Mouse (Mus musculus) CD8-positive naive resting alpha-beta T cell, adult 2 months (primary cell): ENCODE data around the gene Dlec1.

Experiments
- DNase-seq, 2 experiments: peaks; one replicate each; pipeline ENCODE4 v3.0.0; 2022; ENCODE audit warnings: low read depth in 2 of 2, low spot score in 2 of 2

Gene Dlec1

DNA sequence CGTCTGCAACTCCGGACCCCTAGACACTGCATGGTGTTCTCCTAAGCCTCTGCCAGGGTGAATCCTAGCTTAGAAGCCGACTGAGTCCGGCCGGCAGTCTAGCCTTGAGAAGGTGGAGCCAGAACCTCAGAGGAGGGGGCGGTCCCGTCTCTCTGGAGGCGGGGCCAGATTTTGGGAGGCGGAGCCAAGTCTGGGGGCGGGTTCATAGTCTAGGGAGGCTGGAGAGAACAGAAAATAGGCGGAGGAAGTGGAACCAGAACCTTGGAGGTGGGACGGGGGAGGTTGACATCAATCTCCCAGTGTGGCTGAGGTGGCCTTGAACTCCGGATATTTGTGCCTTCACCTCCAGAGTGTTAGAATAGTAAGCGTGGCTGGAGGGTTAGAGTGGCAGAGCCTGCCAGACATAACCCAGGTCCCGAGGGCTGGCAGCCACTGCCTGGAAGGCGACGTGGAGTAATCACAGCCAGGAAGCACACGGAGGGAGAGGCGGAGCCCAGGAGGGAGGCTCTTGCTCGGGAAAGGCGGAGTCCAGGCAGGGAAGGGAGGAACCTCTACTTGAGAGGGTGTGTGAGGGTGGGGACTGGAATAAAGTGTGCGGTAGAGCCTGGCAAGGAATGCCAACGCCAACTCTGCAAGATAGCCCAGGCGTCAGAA, 14.0 kb upstream of the Dlec1 start:
- DNase-seq, result peak in 1 of 2 experiments; percentile 46

DNA sequence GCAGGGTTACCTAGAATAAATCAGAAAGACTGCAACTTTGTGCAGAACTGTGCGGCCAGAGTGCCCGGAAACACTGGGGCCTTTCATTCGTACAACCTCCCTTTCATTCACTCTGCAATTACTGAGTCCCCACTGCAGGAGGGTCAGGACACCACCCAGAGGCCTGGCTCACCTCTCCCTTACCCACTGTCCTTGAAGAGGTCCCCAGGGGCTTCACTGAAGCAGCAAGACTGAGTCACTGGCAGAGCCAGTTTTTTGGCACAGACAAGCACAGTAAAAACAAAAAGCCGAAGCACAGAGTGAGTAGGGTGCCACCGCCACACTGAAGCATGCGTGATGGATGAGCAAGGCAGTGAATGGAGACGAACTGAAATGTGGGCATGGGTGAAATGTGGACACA, 12.8 kb upstream of the Dlec1 start:
- no peak for DNase-seq

DNA sequence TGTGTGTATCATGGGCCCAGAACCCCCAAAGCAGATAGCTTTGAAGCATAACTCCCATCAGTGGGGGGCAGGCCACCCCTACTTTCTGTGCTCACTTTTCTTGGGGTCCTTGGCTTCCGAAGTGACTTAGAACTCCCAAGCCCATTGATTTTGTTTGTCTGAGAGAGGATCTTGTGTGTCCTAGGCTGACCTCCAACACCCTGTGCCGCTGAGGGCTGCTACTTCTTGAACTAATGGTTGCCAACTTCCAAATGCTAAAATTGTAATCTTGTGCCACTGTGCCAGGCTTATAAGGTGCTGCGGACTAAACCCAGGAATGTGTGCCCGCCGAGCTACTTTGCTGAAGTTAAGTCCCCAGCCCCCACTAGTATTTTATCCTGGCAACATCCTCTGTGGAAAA, 11.8 kb upstream of the Dlec1 start:
- DNase-seq, result no peak

DNA sequence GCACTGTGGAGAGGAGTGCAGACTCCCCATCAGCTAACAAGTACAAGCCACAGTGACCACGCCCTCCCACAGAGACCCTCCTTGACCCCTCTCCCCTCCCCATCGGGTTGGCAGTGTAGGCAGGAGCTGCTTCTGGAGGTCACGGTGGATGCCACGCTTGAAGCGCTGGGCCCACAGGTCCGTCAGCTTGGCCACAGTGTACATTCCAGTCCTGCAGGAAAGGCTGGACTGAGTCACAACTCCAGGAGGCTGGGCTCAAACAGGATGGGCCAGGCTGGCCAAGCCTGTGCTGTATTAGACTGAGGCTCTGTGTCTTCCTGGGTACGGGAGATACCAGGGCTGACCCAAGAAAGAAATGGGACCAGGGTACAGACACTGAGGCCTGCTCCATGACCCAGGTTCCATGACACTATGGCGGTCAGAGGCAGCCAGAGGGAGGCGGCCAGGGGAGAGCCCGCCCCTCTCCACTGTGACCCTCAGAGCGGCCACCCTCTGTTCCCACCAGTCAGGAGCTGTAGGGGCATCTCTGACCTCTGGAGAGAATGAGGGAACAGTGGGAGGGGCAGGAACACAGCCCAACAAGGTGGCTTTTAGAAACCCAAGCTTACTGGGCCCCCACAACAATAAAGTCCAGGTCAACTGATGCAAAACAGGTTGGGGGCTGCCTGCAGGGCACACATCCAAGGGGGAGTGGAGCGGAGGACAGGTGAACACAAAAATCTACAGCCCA, 10.5 kb upstream of the Dlec1 start:
- no peak for DNase-seq

DNA sequence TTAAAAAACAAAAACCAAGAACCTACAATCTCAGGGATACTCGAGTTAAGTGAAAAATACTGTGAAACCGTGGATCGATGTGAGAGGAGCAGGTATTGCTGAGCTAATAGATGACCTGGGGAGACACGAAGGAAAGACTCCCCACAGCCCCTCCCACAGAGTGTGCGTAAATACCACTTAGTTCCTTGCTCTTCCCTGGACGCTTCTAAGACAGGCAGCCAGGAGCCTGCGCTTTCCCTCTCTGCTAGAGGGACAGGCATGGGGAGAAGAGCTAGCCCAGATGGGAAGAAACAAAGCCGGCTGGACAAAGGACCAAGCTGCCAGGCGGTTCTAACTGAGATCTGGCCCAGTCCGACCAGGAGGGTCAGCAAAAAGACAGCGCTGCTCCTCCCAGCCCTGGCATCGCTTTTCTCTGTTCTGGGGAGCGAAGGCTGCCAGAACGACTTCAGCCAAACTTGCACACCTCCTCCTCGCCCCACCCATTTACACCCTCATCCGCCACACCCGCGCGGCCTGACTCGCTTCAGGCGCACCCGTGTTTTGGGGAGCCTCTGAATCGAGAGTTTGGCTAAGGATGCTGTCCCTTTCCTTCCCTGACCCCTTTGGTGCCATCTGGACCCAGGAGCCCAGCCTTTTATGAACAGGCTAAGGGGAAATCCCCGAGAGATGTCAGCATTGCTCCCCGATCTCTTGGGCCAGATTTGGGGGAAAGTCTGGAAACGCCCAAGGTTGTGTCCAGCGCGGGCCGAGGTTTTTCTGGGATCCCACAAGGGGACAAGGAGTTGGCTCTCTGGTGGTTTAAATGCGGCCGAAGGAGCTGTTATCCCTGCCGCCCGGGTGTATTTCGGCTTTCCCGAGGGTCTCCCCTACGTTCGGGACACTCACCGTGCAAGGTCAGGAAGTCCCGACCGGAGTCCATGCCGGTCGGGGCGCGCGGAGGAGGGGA, 9.5 kb upstream of the Dlec1 start:
- DNase-seq, result no peak

DNA sequence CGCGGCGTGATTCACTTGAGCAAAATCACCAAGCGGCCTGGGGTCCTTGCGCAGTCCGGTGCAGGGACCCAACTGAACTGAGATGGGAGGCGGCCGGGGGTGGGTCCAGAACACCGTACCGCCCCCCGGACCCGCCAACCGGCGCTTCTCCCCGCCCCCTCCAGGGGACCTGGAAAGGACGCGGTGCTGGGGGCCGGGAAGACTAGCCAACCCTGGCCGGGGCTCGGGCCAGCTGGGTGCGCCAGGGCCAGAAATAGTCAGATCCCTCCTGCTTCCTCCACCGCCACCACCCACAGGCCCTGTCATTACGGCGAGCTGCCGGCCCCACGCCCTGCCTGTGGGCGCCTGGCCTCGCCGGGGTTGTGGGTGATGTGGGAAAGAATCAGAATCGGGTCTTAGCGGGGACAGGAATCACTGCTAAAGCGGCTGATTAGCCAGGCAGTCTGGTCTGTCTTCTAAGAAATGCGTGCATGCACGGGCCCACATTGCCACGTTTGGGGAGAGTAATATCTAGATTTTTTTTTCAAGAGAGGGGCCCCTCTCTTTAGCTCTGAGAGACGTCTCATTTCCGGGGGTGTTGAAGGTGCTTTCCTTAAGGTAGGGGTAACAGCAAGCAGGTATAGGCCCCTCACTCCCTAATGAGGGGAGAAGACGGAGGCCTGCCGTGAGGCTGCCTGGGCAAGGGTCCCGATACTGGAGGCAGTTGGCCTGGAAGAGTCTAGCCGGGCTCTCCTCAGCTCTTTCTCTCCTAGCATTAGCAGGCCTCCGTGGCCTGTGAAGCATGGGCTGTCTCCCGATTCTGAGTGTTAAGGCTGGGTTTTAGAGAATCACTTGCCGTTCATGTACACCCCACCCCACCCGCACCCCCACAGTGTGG, 8.6 kb upstream of the Dlec1 start, which contains the start of gene Plcd1:
Plcd1 (minus strand) TSS at position 84 of the 877 bp plus-strand sequence.
- no peak for DNase-seq

DNA sequence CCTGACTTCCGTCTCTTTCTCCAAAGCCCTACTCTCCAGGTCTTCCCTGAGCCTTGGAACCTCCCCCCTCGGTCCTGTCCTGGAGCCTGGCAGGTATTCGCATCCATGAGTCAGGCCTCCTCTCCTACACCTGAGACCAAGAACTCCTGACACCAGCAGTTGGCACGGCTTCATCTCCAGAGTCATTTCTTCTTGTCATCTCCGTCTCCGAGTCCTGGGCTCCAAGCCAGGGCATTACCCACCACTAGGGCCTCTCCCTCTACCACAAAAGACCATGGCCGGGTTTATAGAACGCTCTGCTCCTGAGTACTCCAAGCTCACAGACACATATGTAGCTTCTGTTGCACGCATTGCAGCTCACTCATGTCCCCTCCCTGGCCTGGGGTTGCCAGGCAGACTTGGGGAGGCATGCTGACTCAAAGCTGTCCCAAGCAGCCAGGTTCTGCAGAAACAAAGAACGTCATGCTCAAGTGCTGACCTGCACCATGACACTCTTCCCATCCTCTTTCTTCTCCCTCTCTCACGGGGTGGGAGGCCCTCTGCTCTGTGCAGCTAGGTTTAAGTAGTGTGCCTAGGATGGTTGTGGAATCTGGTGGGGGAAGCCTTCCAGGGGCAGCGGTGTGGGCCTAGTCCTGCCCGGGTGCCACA, 7.7 kb upstream of the Dlec1 start:
- DNase-seq, result no peak

DNA sequence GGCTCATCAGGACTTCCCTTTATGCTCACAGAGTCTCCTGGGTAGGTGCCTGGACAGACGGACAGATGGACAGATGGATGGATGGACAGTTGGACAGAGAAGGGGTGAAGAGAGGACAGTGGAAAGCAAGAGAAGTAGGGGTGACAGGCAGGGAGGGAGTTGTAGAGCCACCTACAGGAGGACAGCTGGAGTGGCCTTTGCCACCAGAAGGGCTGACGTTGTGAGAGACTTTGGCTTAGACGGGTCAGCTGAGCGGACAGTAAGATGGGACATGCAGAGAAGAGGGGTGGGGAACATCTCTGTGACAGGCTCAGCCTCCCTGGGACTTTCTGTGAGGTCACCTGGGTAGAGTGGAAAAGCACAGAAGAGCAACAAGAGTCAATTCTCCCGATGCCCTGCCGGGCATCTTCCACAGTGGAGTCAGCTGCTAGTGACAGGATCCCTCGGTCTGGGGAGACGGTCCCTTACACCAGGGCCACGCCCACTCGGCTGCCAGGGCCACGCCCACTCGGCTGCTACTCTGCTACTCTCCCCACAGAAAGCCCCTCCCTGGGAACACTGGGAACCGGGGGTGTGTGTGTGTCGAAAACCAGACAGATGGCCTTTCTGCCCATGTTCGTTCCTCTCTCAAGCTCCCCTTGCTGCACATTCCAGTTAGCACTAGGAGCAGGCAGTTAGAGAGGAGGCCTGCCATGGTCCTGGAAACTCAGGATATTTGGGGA, 1.9 kb upstream of the Dlec1 start:
- no peak for DNase-seq

DNA sequence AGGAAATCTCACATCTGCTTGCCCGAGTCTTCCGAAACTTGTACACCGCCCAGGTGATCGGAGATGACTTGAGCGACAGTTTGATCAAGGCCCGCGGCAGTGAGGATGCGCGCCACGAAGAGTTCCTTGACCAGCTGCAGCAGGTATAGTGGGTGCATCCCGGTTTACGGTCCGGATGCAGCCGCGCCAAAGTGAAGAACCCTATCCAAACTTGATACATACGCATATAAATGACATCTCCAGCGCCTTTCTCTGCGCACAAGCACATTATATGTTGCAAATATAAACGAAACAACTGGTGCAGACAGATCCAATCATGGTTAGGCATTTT, 470 bp downstream of the Dlec1 start:
- peak in 1 of 2 experiments; percentile 17 for DNase-seq

DNA sequence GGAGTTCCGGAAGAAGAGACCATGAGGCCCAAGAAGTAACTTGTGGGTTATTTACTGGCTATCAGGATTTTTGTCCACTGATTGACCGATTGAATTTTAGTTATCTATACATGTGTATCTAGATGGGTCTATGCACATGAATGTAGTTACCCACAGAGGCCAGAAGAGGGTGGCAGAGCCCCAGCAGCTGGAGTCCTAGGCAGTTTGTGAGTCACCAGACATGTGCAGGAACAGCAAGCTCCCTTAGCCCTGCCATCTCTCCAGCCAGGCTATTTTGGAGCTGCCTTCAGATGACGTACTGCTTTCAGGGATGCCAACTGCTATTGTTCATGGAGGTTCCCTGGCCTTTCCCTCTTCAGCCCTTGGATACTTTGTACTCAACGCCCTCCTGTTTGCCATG, 5.3 kb downstream of the Dlec1 start:
- DNase-seq, result no peak

DNA sequence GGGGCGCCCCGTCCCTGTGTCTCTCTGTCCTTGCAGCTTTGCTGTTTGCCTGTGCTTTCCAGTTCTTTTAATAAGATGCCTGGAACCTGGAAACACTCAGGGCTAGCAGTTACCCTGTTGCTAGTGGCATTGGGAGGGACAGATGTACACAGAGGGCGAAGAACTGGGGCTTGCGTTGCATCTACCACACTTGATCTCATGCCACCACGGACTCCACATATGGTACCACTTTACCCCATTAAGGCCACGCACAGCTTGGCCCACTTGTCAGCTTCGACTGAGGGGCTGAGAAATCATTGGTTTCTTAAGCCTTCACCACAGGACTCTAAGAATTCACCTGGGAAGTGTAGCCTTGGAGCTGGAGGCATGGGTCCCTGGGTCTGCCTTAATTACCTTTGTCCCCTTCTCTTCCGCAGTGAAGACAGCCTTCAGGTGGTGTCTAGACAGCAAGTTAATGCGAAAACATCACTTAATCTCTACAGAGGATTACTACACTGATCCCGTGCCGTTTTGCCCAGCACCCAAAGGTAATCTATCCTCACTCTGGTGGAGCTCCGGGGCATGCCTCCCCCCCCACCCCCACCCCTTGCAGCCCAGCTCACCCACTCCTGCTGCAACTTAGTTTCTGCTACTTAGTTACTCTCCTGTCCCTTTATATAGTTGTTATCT, 7.5 kb downstream of the Dlec1 start:
- DNase-seq, result no peak

DNA sequence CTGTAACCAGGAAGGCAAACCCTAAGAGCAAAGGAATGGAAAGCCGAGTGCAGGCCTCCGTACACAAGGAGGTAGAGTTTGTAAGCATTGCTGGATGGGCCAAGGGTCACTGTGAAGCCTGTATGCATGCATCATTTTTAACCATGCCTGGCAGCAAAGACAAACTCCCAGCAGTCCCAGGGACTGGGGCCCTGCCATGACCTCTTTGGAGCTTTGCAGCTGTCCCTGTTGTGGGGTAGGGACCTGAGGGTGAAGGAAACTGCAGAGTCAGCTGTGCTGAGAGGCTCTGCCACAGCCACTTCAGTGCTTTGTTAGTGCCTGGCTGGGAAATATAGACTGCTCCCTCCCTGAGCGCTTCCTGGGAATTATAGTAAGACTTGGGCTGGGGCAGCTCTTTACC, 8.4 kb downstream of the Dlec1 start:
- DNase-seq, result no peak

DNA sequence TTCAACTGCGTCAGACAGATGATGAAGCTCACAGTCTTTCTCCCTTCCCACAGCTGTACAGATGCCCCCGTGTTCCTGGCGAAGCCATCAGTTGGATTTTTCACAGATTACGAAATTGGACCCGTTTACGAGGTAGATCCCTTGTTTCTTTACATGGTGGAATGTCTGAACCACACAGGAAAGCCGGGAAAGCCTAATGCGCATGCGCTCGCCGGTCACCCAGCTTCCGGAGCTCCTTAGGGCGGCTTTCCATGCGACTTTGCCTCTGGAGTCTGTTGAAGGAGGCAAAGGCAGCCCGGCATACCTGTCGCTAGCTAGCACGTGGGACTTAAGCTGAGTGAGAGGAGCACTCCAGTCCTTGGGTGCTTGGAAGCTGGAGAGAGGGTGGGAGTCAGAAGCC, 12.6 kb downstream of the Dlec1 start:
- no peak for DNase-seq

DNA sequence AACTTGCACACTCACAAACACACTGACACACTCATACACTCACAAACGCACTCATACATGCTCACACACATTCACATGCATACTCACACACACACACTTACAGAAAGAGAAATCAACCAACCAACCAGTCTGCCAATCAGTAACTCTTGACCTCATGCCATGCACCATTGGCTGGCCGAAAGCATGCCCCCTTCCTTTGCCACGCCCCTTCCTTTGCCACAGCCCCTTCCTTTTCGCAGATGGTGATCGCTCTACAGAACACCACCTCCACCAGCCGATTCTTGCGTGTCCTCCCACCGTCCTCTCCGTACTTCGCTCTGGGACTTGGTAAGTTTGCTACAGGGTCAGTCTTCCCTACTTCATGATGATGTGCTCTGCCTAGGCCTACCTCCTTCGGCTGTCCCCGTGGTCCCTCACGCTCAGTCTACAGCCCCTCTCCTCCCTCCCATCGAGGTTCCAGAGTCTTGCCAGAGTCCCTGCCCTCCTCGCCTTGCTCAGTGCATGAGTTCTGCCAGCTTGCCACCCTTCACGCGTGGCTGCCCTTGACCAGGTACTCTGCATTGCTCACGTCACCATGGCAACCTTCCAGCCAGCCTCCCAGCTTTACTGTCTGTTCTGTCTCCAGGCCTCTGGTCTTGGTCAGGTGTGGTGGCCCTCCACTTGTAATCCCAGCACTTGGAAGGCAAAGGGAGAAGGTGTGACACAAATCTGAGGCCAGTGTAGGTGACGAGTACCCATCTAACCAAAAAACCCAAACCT, 17.3 kb downstream of the Dlec1 start:
- no peak for DNase-seq

DNA sequence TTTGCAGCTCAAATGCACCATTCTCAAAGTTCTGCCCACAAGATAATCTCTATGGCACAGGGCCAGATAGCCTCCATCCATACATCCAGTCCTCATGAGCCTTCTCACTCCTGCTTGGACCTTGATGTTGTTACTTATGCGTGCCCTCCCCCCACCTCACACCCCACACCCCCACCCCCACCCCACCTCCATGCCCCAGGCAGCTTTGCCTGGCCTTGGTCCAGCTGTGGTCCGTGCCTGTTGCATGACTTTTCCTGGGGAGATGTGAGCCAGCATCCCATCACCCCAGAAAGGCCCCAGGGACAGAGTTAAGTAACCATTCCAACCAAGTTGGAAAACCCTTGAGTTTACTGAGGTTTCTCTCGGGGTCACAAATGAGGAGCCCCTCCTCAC, 17.9 kb downstream of the Dlec1 start:
- no peak for DNase-seq

DNA sequence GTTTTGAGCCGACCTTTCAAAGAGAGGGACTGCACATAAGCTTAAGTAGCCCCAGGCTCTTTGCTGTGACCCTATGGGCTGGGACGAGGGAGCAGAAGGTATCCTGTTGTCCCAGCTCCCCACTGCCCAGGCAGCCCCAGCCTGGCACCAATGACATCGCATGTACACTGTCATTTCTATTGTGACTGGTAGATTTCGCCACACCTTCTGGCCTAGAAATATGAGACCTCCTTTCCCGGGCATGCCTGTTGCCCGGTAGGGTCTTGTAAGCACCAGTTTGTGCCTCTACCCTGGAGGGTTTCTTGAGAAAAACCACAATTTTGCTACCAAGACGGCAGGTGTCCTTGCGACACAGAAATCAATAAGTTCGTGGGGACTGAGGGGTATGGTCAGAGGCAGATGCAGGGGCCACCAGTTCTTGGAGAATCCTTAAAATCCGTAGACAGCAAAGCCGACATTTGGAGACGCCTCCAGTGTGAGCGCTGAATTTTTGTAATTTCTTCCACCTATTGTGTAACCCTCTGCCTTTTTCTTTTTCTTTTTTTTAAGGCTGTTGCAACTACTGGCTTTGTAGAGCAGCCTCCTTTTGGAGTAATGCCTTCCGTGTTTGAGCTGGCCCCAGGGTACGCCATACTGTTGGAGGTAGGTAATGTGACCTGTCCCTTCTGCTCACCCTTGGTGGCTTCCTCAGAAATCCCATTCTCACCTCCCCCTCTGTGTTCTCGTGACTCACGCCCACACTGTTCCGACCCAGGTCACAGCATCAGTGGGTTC, 20.5 kb downstream of the Dlec1 start:
- no peak for DNase-seq

DNA sequence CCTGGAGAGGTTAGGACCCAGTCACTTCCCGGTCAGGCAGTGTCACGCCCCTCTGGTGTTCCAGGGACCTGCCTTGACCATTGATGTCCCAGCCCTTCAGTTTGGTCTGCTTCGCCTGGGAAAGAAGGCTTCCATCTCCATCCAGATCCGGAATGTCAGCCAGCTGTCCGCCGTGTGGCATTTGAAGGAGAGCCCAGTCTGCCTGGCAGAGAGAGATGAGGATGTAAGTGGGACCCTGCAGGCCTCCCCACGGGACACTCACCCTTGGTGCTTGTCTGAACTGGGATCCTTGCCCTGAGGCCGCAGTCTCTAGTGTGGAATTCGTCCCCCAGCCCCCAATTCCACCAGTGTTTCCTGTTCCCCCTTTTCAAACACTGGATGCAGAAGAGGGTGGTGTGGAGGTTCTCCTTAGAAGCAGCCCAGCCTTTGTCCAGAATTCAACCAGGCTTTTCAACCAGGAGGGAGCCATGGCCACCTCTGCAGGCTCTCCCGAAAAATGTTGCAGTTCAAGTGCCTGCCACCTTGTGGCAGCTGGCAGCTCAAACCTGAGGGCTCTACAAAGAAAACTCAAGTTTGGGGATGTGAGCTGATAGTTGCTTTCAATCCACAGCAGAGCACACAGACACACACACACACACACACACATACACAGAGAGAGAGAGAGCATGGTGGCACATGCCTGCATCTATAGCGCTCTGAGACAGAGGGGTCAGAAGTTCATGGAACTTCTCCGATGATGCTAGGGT, 26.3 kb downstream of the Dlec1 start:
- DNase-seq, result no peak
